Mouse (Mus musculus) kidney, adult 2 months (tissue): Measurements from ENCODE around the gene Mfsd6. TPM values are rescaled to one million over a fixed set of nuclear protein-coding genes. Genes with fewer than 3 reads are reported as not detected.

ENCODE experiments used
- DNase-seq: peaks from one replicate; pipeline ENCODE4 v3.0.0; 2021
- H3K27ac ChIP-seq: fragments of 200-500 bp; 2 replicates; pipeline ENCODE4 v1.5.1; 2012; ENCODE audit warnings: low read depth, low read length, control low read depth, inconsistent platforms; ENCODE audit not compliant: insufficient read depth
- H3K27me3 ChIP-seq: fragments of 200-500 bp; replicated peaks from 2 replicates; pipeline ENCODE4 v1.6.1; 2012; ENCODE audit warnings: mild to moderate bottlenecking, moderate library complexity, low read length, inconsistent platforms; ENCODE audit not compliant: control insufficient read depth, insufficient read depth
- H3K36me3 ChIP-seq: fragments of 200-500 bp; 2 replicates; pipeline ENCODE4 v1.6.1; 2012; ENCODE audit warnings: mild to moderate bottlenecking, moderate library complexity, low read length, inconsistent platforms; ENCODE audit not compliant: control insufficient read depth, insufficient read depth
- H3K4me1 ChIP-seq: fragments of 200-500 bp; 2 replicates; pipeline ENCODE4 v1.6.1; 2011; ENCODE audit warnings: low read length; ENCODE audit not compliant: control insufficient read depth, insufficient read depth
- H3K4me3 ChIP-seq: fragments of 200-500 bp; 2 replicates; pipeline ENCODE4 v1.5.1; 2011; ENCODE audit warnings: mild to moderate bottlenecking, low read depth, low read length, control low read depth; ENCODE audit not compliant: insufficient read depth
- CTCF ChIP-seq: fragments of 200-500 bp; conservative IDR thresholded peaks from 2 replicates; pipeline ENCODE4 v1.5.1; 2011; ENCODE audit warnings: low read depth, mild to moderate bottlenecking, control low read depth, low read length, moderate library complexity, mixed read lengths; ENCODE audit not compliant: insufficient read depth, insufficient read length
- POLR2A ChIP-seq: fragments of 200-500 bp; IDR thresholded peaks from one replicate; pipeline ENCODE4 v1.6.1; 2011; ENCODE audit warnings: low read depth, low read length, control low read depth
- WGBS: fragments of 180-500 bp; shearing (Covaris S2); methylation state at CpG from one replicate; pipeline ENCODE4 v1.1.7; 2018; 5-methylcytosine and 5-hydroxymethylcytosine counted together
- polyA plus RNA-seq: library from polyadenylated mRNA; depleted of rRNA; stranded (reverse); fragments of >200 nt; gene quantifications from 2 replicates; pipeline ENCODE4 v1.2.3, GENCODE M21; 2012; rRNA removed

Mfsd6 gene
- polyA plus RNA-seq, 1 experiment = 9.7 TPM

DNA sequence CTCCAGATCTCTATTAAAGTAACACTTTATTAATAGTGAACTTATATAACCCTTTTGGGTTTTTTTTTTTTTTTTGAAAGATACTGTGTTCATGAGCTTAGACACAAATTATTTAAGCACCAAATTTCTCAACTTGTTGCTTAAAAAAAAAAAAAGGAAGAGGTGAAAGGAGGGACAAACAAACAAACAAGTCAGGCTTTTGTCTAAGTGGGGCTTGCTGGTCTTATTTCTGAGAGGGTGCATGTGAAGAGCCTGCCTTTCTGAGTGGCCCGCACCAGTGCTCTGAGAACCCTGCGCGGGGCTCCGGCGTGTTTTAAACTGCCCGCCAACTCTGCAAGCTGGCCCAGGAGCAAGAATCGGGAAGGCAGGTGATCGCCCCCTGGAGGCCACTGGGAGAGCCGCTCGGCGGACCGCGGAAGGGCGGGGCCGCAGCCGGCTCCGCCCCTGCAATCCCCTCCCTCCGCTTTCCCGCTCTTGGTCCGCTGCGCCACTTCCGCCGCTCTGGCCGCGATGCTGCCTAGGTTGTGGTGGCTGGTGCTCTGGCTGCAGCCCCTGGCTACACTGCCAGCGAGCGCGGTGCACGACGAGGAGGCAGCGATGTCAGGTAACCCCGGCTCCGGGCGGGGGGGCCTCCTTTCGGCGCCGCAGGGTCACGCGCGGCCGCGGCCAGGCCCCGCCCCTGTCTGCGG lies 96.9 kb downstream of the Mfsd6 start, which contains the start of gene Nemp2:
Nemp2 (plus strand) TSS at position 456 of the 689 bp plus-strand sequence.
- H3K27ac ChIP-seq = peak within 1 kb of the TSS; percentile 27; the same call in 1 of the 2 replicates
- under 1% methylated on average over 44 of the region's 44 CpGs for WGBS
- TF ChIP-seq CTCF (peak; percentile 76), POLR2A (no peak)

DNA sequence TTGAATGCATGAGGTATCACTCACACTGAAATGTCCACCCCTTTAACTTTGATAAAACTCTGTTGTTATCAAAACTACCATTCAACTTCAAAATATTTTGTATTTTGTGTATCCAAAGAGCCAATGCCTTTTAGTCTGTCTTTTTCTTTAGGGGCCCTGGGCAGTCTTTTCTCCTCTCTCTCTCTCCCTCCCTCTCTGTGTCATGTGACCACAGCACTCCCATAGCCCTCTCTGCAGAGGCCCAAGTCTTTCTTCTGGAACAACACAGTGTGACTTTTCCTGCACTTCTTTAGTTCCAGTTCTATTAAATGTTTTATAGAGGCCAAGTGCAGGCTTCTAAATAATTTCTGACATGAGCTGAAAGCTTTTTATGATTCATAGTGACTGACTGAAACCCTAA lies 106.8 kb downstream of the Mfsd6 start:
- no peaks in the 10 kb centered on the region for H3K36me3 ChIP-seq
- H3K4me3 ChIP-seq = no peak overlapping the region
- TF ChIP-seq POLR2A (no peak), CTCF (no peak)
- DNase-seq = no peak
- no peak overlapping the region for H3K27ac ChIP-seq
- H3K27me3 ChIP-seq = no peaks in the 10 kb centered on the region
- no peaks in the 10 kb centered on the region for H3K4me1 ChIP-seq

More for the DNA sequence above, 96.9 kb downstream of the Mfsd6 start, which contains the start of gene Nemp2:
- no peaks in the 10 kb centered on the region for H3K27me3 ChIP-seq
- DNase-seq = peak; percentile 93
- no peaks in the 10 kb centered on the region for H3K36me3 ChIP-seq
- H3K4me1 ChIP-seq = no peaks in the 10 kb centered on the region
- peak within 1 kb of the TSS; percentile 70 for H3K4me3 ChIP-seq

DNA sequence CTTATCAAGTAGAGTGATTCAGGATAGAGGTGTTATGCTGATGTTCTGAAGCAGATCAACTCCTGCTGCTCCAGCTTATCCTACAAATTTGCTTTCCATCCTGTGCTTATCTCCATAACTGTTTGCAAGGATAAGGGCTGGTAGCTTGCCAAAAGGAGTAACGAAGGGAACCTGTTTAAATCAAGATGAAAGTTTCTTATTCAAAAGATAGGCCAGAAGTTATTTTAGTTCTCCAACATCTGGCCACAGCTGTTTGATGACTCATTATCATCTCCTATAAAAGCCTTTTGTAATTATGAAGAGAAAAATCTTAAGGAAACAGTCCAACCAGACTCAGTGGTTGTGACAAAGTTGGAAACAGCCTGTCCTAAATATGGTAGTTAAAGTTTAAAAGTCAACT lies 109.0 kb downstream of the Mfsd6 start:
- 50% methylated on average over 1 of the region's 1 CpGs for WGBS

DNA sequence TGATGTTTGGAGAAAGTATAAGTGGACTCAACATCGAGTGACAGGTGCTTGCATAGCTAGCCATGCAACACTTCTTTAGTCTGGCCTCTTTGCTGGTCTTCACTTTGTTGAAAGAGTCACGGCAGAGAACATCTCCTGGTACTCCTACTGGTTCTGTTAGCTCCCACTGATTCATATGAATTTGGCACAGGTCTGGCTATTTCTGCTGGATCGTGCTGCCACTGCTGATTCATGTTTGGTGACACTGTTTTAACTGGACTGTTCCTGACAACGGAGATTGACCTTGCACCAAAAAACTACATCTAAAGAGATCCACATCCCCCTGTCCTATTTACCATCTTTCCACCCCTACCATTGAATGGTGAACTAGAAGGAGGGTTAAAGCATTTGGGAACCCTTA lies 118.8 kb downstream of the Mfsd6 start:
- WGBS = 85% methylated on average over 4 of the region's 4 CpGs
- no peak for DNase-seq
- Histone ChIP-seq H3K27me3 (no peaks in the 10 kb centered on the region), H3K36me3 (no peaks in the 10 kb centered on the region), H3K27ac (no peak overlapping the region), H3K4me3 (no peak overlapping the region), H3K4me1 (no peaks in the 10 kb centered on the region)
- TF ChIP-seq POLR2A (no peak), CTCF (no peak)

More for the DNA sequence above, 109.0 kb downstream of the Mfsd6 start:
- H3K27ac ChIP-seq = no peak overlapping the region
- no peaks in the 10 kb centered on the region for H3K4me1 ChIP-seq
- no peaks in the 10 kb centered on the region for H3K27me3 ChIP-seq
- TF ChIP-seq CTCF (no peak), POLR2A (no peak)
- H3K4me3 ChIP-seq = no peak overlapping the region
- no peaks in the 10 kb centered on the region for H3K36me3 ChIP-seq
- DNase-seq = no peak

GRCm38 (mm10) chr1:52607700-52608099 lies 119.6 kb downstream of the Mfsd6 start:
- Histone ChIP-seq H3K27me3 (no peaks in the 10 kb centered on the region), H3K27ac (no peak overlapping the region), H3K36me3 (no peaks in the 10 kb centered on the region), H3K4me1 (no peaks in the 10 kb centered on the region), H3K4me3 (no peak overlapping the region)
- TF ChIP-seq CTCF (no peak), POLR2A (no peak)
- DNase-seq = no peak
- 91% methylated on average over 1 of the region's 1 CpGs for WGBS

Other genes with a start within 250 kb of the Mfsd6 start
- gene Nab1, start 226.8 kb downstream of the Mfsd6 start, polyA plus RNA-seq = 10.0 and 13.6 TPM in 2 replicates
- gene Nemp2, start 96.8 kb downstream of the Mfsd6 start, polyA plus RNA-seq = 2.9 and 3.9 TPM in 2 replicates
- 6.8 and 6.9 TPM in 2 replicates for gene Inpp1, start 90.2 kb upstream of the Mfsd6 start, polyA plus RNA-seq
- gene Hibch, start 117.5 kb upstream of the Mfsd6 start, polyA plus RNA-seq = 39.2 and 49.7 TPM in 2 replicates